Mouse (Mus musculus): Measurements from ENCODE around the gene Elovl3. TPM values are rescaled to one million over a fixed set of nuclear protein-coding genes. Genes with fewer than 3 reads are reported as not detected.

Elovl3 gene
- total RNA-seq, 2 experiments from 2014 or later, result not detected

Other genes with a start within 250 kb of the Elovl3 start
- gene Armh3, start 133.4 kb upstream of the Elovl3 start, total RNA-seq (2021), result 10 to 100 TPM; 17.5 to 20.2 TPM
- 1 to 10 TPM; 7.8 to 8.4 TPM for gene Hps6, start 128.4 kb upstream of the Elovl3 start, total RNA-seq (2021)
- gene Pprc1, start 87.0 kb upstream of the Elovl3 start, total RNA-seq (2021), result 10 to 100 TPM; 26.1 to 33.3 TPM
- gene Ldb1, start 86.7 kb upstream of the Elovl3 start, total RNA-seq (2021), result 100 to 1,000 TPM; 113 to 123 TPM
- 10 to 100 TPM; 47.0 to 50.2 TPM for gene Nolc1, start 56.0 kb upstream of the Elovl3 start, total RNA-seq (2021)
- gene Pitx3, start 16.4 kb downstream of the Elovl3 start, total RNA-seq (2021), result not detected
- 10 to 100 TPM; 84.6 to 86.4 TPM for gene Gbf1, start 20.6 kb downstream of the Elovl3 start, total RNA-seq (2021)
- 1 to 10 TPM; 1.9 to 2.1 TPM for gene Nfkb2, start 172.4 kb downstream of the Elovl3 start, total RNA-seq (2021)
- 100 to 1,000 TPM; 612 to 681 TPM for gene Psd, start 195.3 kb downstream of the Elovl3 start, total RNA-seq (2021)
- gene Fbxl15, start 196.3 kb downstream of the Elovl3 start, total RNA-seq (2021), result 10 to 100 TPM; 30.0 to 31.1 TPM
- gene Cuedc2, start 206.8 kb downstream of the Elovl3 start, total RNA-seq (2021), result 100 to 1,000 TPM; 199 to 202 TPM
- gene Mfsd13a, start 209.2 kb downstream of the Elovl3 start, total RNA-seq (2021), result 10 to 100 TPM; 22.7 to 26.4 TPM
- gene 2310034G01Rik, start 218.4 kb downstream of the Elovl3 start, total RNA-seq (2021), result under 1 TPM; 0.79 to 0.98 TPM

Data from left cerebral cortex, adult 18-20 months (tissue).